Mouse (Mus musculus): ENCODE data around the gene Dgke. TPM values are rescaled to one million over a fixed set of nuclear protein-coding genes. Genes with fewer than 3 reads are reported as not detected.
"Not testable (repeated sequence)": the region's sequence is repeated elsewhere in the genome, so short reads cannot be mapped to it uniquely, and the experiment has no call there.

Gene Dgke
- polyA plus RNA-seq, 1 experiment from 2014 or later, result 6.1 TPM

GRCm38 (mm10) chr11:89088754-89089153 is 22.1 kb upstream of the Dgke start:
- DNase-seq (ENCODE audit: low spot score), result no peak
- no peaks in the 10 kb centered on the region for H3K36me3 ChIP-seq
- no peak overlapping the region for H3K27ac ChIP-seq
- peaks cover 6% of the 10 kb centered on the region; the same call in 1 of the 2 replicates for H3K4me1 ChIP-seq (replicated peaks)
- WGBS, result 90% methylated on average over 4 of the region's 4 CpGs
- H3K4me3 ChIP-seq, result no peak overlapping the region
- H3K9me3 ChIP-seq, result no peaks in the 10 kb centered on the region
- H3K27me3 ChIP-seq (ENCODE audit: insufficient read depth, poor library complexity, severe bottlenecking), result no peaks in the 10 kb centered on the region

- Histone ChIP-seq H3K4me1 (replicated peaks) (peaks cover 6% of the 10 kb centered on the region; the same call in 1 of the 2 replicates), H3K27me3 (ENCODE audit: insufficient read depth, poor library complexity, severe bottlenecking) (no peaks in the 10 kb centered on the region), H3K9me3 (no peaks in the 10 kb centered on the region), H3K36me3 (no peaks in the 10 kb centered on the region), H3K27ac (no peak overlapping the region), H3K4me3 (no peak overlapping the region)
- no peak for DNase-seq (ENCODE audit: low spot score)
- WGBS, result 70% methylated on average over 10 of the region's 10 CpGs
Measured at GRCm38 (mm10) chr11:89086208-89086809, 19.7 kb upstream of the Dgke start.

- no peaks in the 10 kb centered on the region for H3K36me3 ChIP-seq
- no peak for DNase-seq (ENCODE audit: low spot score)
- peaks cover 6% of the 10 kb centered on the region; the same call in 1 of the 2 replicates for H3K4me1 ChIP-seq (replicated peaks)
- H3K27ac ChIP-seq, result no peak overlapping the region
- no peaks in the 10 kb centered on the region for H3K27me3 ChIP-seq (ENCODE audit: insufficient read depth, poor library complexity, severe bottlenecking)
- no peaks in the 10 kb centered on the region for H3K9me3 ChIP-seq
- no peak overlapping the region for H3K4me3 ChIP-seq
- WGBS, result 48% methylated on average over 7 of the region's 7 CpGs
Measured at GRCm38 (mm10) chr11:89084601-89085000, 18.0 kb upstream of the Dgke start.

- not testable (repeated sequence) for H3K27ac ChIP-seq; H3K36me3 ChIP-seq; H3K27me3 ChIP-seq (ENCODE audit: insufficient read depth, poor library complexity, severe bottlenecking); H3K4me1 ChIP-seq (replicated peaks); H3K9me3 ChIP-seq; DNase-seq (ENCODE audit: low spot score); H3K4me3 ChIP-seq
- 92% methylated on average over 3 of the region's 3 CpGs for WGBS
Measured at GRCm38 (mm10) chr11:89082691-89083090, 16.0 kb upstream of the Dgke start.

GRCm38 (mm10) chr11:89081906-89082305 is 15.3 kb upstream of the Dgke start:
- not testable (repeated sequence) for H3K36me3 ChIP-seq; H3K27ac ChIP-seq; H3K4me1 ChIP-seq (replicated peaks); H3K9me3 ChIP-seq; H3K4me3 ChIP-seq; DNase-seq (ENCODE audit: low spot score); H3K27me3 ChIP-seq (ENCODE audit: insufficient read depth, poor library complexity, severe bottlenecking)
- 82% methylated on average over 5 of the region's 5 CpGs for WGBS

GRCm38 (mm10) chr11:89078996-89079680 is 12.5 kb upstream of the Dgke start:
- Histone ChIP-seq H3K36me3 (no peaks in the 10 kb centered on the region), H3K27ac (no peak overlapping the region), H3K4me3 (no peak overlapping the region), H3K4me1 (replicated peaks) (no peaks in the 10 kb centered on the region), H3K27me3 (ENCODE audit: insufficient read depth, poor library complexity, severe bottlenecking) (no peaks in the 10 kb centered on the region), H3K9me3 (no peaks in the 10 kb centered on the region)
- WGBS, result 88% methylated on average over 16 of the region's 16 CpGs
- DNase-seq (ENCODE audit: low spot score), result no peak

GRCm38 (mm10) chr11:89078305-89078704 is 11.7 kb upstream of the Dgke start:
- 94% methylated on average over 3 of the region's 3 CpGs for whole genome bisulfite sequencing
- Histone ChIP-seq H3K27ac (no peak overlapping the region), H3K36me3 (no peaks in the 10 kb centered on the region), H3K9me3 (no peaks in the 10 kb centered on the region), H3K27me3 (ENCODE audit: insufficient read depth, poor library complexity, severe bottlenecking) (no peaks in the 10 kb centered on the region), H3K4me3 (no peak overlapping the region), H3K4me1 (replicated peaks) (no peaks in the 10 kb centered on the region)
- DNase-seq (ENCODE audit: low spot score), result no peak

GRCm38 (mm10) chr11:89077601-89078000 is 11.0 kb upstream of the Dgke start:
- no peak for DNase-seq (ENCODE audit: low spot score)
- no peak overlapping the region for H3K27ac ChIP-seq
- H3K9me3 ChIP-seq, result no peaks in the 10 kb centered on the region
- no peaks in the 10 kb centered on the region for H3K4me1 ChIP-seq (replicated peaks)
- H3K4me3 ChIP-seq, result no peak overlapping the region
- no peaks in the 10 kb centered on the region for H3K36me3 ChIP-seq
- WGBS, result 91% methylated on average over 8 of the region's 8 CpGs
- H3K27me3 ChIP-seq (ENCODE audit: insufficient read depth, poor library complexity, severe bottlenecking), result no peaks in the 10 kb centered on the region

GRCm38 (mm10) chr11:89076370-89076821 is 9.7 kb upstream of the Dgke start:
- WGBS, result 83% methylated on average over 4 of the region's 4 CpGs
- H3K4me3 ChIP-seq, result no peak overlapping the region
- H3K9me3 ChIP-seq, result no peaks in the 10 kb centered on the region
- H3K4me1 ChIP-seq (replicated peaks), result no peaks in the 10 kb centered on the region
- DNase-seq (ENCODE audit: low spot score), result no peak
- no peaks in the 10 kb centered on the region for H3K36me3 ChIP-seq
- H3K27me3 ChIP-seq (ENCODE audit: insufficient read depth, poor library complexity, severe bottlenecking), result no peaks in the 10 kb centered on the region
- H3K27ac ChIP-seq, result no peak overlapping the region

- 67% methylated on average over 19 of the region's 19 CpGs for WGBS
- no peaks in the 10 kb centered on the region for H3K9me3 ChIP-seq
- no peak overlapping the region for H3K27ac ChIP-seq
- H3K27me3 ChIP-seq (ENCODE audit: insufficient read depth, poor library complexity, severe bottlenecking), result no peaks in the 10 kb centered on the region
- no peaks in the 10 kb centered on the region for H3K36me3 ChIP-seq
- no peaks in the 10 kb centered on the region for H3K4me1 ChIP-seq (replicated peaks)
- no peak for DNase-seq (ENCODE audit: low spot score)
- no peak overlapping the region for H3K4me3 ChIP-seq
Measured at GRCm38 (mm10) chr11:89074783-89075413, 8.2 kb upstream of the Dgke start.

- Histone ChIP-seq H3K9me3 (no peaks in the 10 kb centered on the region), H3K4me3 (no peak within 1 kb of the TSS), H3K36me3 (no peaks in the 10 kb centered on the region), H3K27me3 (ENCODE audit: insufficient read depth, poor library complexity, severe bottlenecking) (no peaks in the 10 kb centered on the region), H3K4me1 (replicated peaks) (no peaks in the 10 kb centered on the region), H3K27ac (no peak within 1 kb of the TSS)
- 89% methylated on average over 8 of the region's 8 CpGs for WGBS
- DNase-seq (ENCODE audit: low spot score), result no peak
Measured at GRCm38 (mm10) chr11:89073541-89073940, 6.9 kb upstream of the Dgke start, which contains the start of gene Gm525. TSS of gene Gm525 (plus strand) at chr11:89073841.

- 0 out of 2 replicates have a peak, but pooled peaks cover 9% of the 10 kb centered on the region for H3K4me1 ChIP-seq (replicated peaks)
- no peaks in the 10 kb centered on the region; the same call in 1 of the 2 replicates for H3K27me3 ChIP-seq (ENCODE audit: insufficient read depth, poor library complexity, severe bottlenecking)
- no peak overlapping the region for H3K4me3 ChIP-seq
- H3K27ac ChIP-seq, result no peak overlapping the region
- no peak for DNase-seq (ENCODE audit: low spot score)
- WGBS, result 77% methylated on average over 5 of the region's 5 CpGs
- no peaks in the 10 kb centered on the region for H3K9me3 ChIP-seq
- H3K36me3 ChIP-seq, result no peaks in the 10 kb centered on the region
Measured at GRCm38 (mm10) chr11:89071522-89071921, 4.9 kb upstream of the Dgke start.

GRCm38 (mm10) chr11:89069303-89069702 is 2.7 kb upstream of the Dgke start:
- Histone ChIP-seq H3K27me3 (ENCODE audit: insufficient read depth, poor library complexity, severe bottlenecking) (no peaks in the 10 kb centered on the region; the same call in 1 of the 2 replicates), H3K4me1 (replicated peaks) (0 out of 2 replicates have a peak, but pooled peaks cover 9% of the 10 kb centered on the region), H3K4me3 (no peak overlapping the region), H3K9me3 (no peaks in the 10 kb centered on the region), H3K36me3 (no peaks in the 10 kb centered on the region), H3K27ac (no peak overlapping the region)
- peak; percentile 64 for DNase-seq (ENCODE audit: low spot score)
- 31% methylated on average over 6 of the region's 6 CpGs for WGBS

Measured in hindbrain, embryonic 10.5 days (tissue).